ENCODE assay signal across 8 mouse cellular contexts in genomic region chr4:53159767-53160166, GRCm38 (mm10). TPM values are rescaled to one million over a fixed set of nuclear protein-coding genes. Genes with fewer than 3 reads are reported as not detected.
A peak's percentile ranks its signal among the peaks of the same experiment; 100 is the strongest.
DNase-seq lines count a peak whose midpoint lies in the region; ATAC-seq lines count a peak whose summit lies in the region.

TSS of gene Abca1 (minus strand) at chr4:53159895.

- no peaks in the 10 kb centered on the region for H3K9me3 ChIP-seq in embryonic facial prominence, embryonic 13.5 days
- no peaks in the 10 kb centered on the region for H3K9me3 ChIP-seq in limb, embryonic 13.5 days
- H3K9me3 ChIP-seq in midbrain, embryonic 15.5 days = no peaks in the 10 kb centered on the region

- H3K27ac ChIP-seq in embryonic facial prominence, embryonic 13.5 days = peak within 1 kb of the TSS; percentile 78
- H3K27ac ChIP-seq in limb, embryonic 13.5 days = peak within 1 kb of the TSS; percentile 82
- H3K27ac ChIP-seq in midbrain, embryonic 15.5 days = peak within 1 kb of the TSS; percentile 65

- H3K36me3 ChIP-seq in embryonic facial prominence, embryonic 13.5 days = no peaks in the 10 kb centered on the region
- H3K36me3 ChIP-seq in limb, embryonic 13.5 days = no peaks in the 10 kb centered on the region
- no peaks in the 10 kb centered on the region for H3K36me3 ChIP-seq in midbrain, embryonic 15.5 days (replicated peaks)

- peak; percentile 94 for ATAC-seq in embryonic facial prominence, embryonic 13.5 days (ENCODE audit: insufficient number of reproducible peaks, insufficient read depth, low FRiP score, low TSS enrichment, low read depth)
- ATAC-seq in limb, embryonic 13.5 days (ENCODE audit: low FRiP score, low read depth) = peak; percentile 98
- peak; percentile 97 for ATAC-seq in midbrain, embryonic 15.5 days (replicated peaks)

- under 1% methylated on average over 37 of the region's 37 CpGs for WGBS in embryonic facial prominence, embryonic 13.5 days
- WGBS in limb, embryonic 13.5 days = under 1% methylated on average over 37 of the region's 37 CpGs
- WGBS in midbrain, embryonic 15.5 days = under 1% methylated on average over 37 of the region's 37 CpGs

- H3K4me2 ChIP-seq in embryonic facial prominence, embryonic 13.5 days = peak within 1 kb of the TSS; percentile 78
- H3K4me2 ChIP-seq in limb, embryonic 13.5 days (replicated peaks) = peak within 1 kb of the TSS; percentile 80
- peak within 1 kb of the TSS; percentile 95 for H3K4me2 ChIP-seq in midbrain, embryonic 15.5 days

- H3K4me1 ChIP-seq in embryonic facial prominence, embryonic 13.5 days = peaks cover 17% of the 10 kb centered on the region
- H3K4me1 ChIP-seq in limb, embryonic 13.5 days = peaks cover 21% of the 10 kb centered on the region
- peaks cover 17% of the 10 kb centered on the region for H3K4me1 ChIP-seq in midbrain, embryonic 15.5 days

- peak within 1 kb of the TSS; percentile 69 for H3K4me3 ChIP-seq in embryonic facial prominence, embryonic 13.5 days
- H3K4me3 ChIP-seq in limb, embryonic 13.5 days = peak within 1 kb of the TSS; percentile 64
- peak within 1 kb of the TSS; percentile 68 for H3K4me3 ChIP-seq in midbrain, embryonic 15.5 days

- H3K27me3 ChIP-seq in embryonic facial prominence, embryonic 13.5 days = 0 out of 2 replicates have a peak, but pooled peaks cover 3% of the 10 kb centered on the region
- no peaks in the 10 kb centered on the region for H3K27me3 ChIP-seq in limb, embryonic 13.5 days
- H3K27me3 ChIP-seq in midbrain, embryonic 15.5 days (replicated peaks) = no peaks in the 10 kb centered on the region; the same call in 1 of the 2 replicates

- H3K9ac ChIP-seq in embryonic facial prominence, embryonic 13.5 days = peak within 1 kb of the TSS; percentile 79
- H3K9ac ChIP-seq in limb, embryonic 13.5 days = peak within 1 kb of the TSS; percentile 74
- H3K9ac ChIP-seq in midbrain, embryonic 15.5 days = peak within 1 kb of the TSS; percentile 47

- peak; percentile 70 for DNase-seq in 3T3-L1 (ENCODE audit: low read depth, low spot score)
- peak; percentile 94 to 98 for DNase-seq in adrenal gland, postnatal 36 days
- peak; percentile 93 to 94 for DNase-seq in heart, adult 9 months (ENCODE audit: low spot score in 2 of 2)
- DNase-seq in kidney, adult 9 months = peak; percentile 94
- DNase-seq in spleen, adult 18-20 months = peak; percentile 90 to 91

RNA-seq across cellular contexts. Expression of gene Abca1, which starts in this region (rescaled TPM):
- 100 to 1,000 TPM; 148 to 154 TPM for total RNA-seq in adrenal gland, postnatal 36 days (2021)
- polyA plus RNA-seq in embryonic facial prominence, embryonic 13.5 days (2015; fragmentation: Nextera tagmentation; extraction: Ambion mirVana) = 7.2 and 8.7 TPM in 2 replicates
- 7.3 and 7.8 TPM in 2 replicates for polyA plus RNA-seq in limb, embryonic 13.5 days (2015; fragmentation: Nextera tagmentation; extraction: Ambion mirVana)
- polyA plus RNA-seq in midbrain, embryonic 15.5 days (2015; fragmentation: Nextera tagmentation; extraction: Ambion mirVana) = 11.3 and 12.0 TPM in 2 replicates

Comparison
In these comparisons a context has a peak if more than half of its experiments do, and no peak if none do; other contexts are left out.
1. Peak in every context shown above with its lines: DNase-seq, ATAC-seq, H3K4me3 ChIP-seq and H3K27ac ChIP-seq.